Mouse (Mus musculus): ENCODE measurements around the gene Snrpd2.
A peak's percentile ranks its signal among the peaks of the same experiment; 100 is the strongest.
"Not testable (repeated sequence)": the region's sequence is repeated elsewhere in the genome, so short reads cannot be mapped to it uniquely, and the experiment has no call there.

The Snrpd2 gene

DNA sequence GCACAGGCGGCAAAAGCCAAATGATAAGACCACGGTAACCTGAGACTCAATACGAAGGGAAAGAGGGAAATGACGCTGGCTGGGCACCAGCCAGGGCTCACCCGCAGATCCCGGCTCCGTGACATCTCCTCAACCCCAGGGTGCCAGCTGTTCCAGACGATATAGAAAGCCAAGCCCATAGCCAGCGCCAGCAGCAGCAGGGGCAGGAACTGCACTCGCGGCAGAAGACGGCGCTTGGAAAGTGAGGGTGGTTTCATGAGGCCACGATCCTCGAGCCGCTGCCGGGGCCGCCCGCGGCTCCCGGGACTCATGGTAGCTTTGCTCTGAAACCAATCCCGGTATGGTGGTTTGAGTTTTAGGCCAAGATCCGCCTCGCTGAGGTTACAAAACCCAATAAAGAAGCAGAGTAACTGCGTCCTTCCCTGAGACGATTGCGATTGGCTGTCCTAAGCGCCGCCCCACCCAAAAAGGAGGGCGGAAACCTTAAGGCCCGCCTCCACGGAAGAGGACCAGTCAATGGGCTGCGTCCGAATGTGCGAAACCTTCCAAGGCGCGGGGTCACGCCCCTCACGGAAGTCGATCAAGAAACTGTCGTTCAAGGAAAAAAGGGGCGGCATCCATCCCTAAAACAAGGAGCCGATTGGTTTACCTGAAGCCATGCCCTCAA lies 514 bp upstream of the Snrpd2 start, which contains the start of gene Qpctl:
Qpctl (minus strand) TSS at position 417 of the 667 bp plus-strand sequence.
- DNase-seq (ENCODE audit: low read depth, low spot score), result peak; percentile 96

GRCm38 (mm10) chr7:19151121-19151520 lies 1.6 kb downstream of the Snrpd2 start:
- DNase-seq (ENCODE audit: low read depth, low spot score), result not testable (repeated sequence)

DNA sequence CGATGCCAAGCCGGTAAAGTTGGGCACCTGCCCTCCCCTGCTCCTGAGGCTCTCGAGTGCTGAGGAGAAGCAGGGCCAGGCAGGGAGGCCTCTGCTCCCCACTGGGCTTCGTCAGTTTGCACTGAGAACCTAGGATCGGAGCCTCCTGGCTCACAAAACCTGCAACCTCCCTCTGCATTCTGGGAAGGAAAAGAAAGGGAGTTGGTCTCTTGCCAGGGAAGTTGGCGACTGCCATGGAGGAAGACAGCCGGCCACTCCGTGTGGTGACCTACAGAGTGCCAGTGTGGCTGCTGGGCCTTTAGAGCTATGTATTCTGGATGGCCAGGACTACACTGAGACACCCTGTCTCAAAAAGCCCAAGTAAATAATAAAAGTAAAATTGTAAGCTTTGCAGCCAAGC lies 5.3 kb downstream of the Snrpd2 start:
- DNase-seq (ENCODE audit: low read depth, low spot score), result no peak

GRCm38 (mm10) chr7:19155825-19156475 lies 6.4 kb downstream of the Snrpd2 start:
- no peak for DNase-seq (ENCODE audit: low read depth, low spot score)

DNA sequence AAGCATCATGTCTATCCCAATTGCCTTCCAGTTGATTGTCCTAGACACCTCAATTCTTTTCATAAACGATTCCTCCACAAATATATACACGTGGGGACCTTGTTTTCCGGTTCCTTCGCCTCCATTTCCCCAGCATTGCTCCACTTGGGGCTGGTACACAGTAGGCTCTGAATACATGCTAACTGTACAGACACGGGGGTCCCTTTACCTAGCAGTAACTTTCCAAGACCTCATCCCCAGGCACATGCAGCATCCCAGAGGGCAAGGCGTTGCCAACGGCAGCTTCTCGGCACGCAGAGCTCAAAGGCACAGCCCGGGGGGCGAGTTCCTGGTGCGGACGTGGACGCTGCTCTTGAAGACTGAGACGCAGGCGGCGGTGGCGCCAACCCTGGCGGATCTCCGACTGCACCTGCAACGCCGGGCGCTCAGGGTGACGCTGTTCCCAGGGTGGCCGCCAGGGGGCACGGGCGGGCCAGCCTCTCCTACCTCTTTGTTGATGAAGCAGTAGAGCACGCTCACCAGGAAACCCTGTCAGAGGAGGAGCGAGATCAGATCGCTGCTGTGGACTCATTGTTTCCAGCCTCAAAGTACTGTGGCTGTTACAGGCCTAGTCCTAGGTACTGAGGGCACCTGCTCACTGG lies 7.8 kb downstream of the Snrpd2 start:
- DNase-seq (ENCODE audit: low read depth, low spot score), result peak; percentile 72

DNA sequence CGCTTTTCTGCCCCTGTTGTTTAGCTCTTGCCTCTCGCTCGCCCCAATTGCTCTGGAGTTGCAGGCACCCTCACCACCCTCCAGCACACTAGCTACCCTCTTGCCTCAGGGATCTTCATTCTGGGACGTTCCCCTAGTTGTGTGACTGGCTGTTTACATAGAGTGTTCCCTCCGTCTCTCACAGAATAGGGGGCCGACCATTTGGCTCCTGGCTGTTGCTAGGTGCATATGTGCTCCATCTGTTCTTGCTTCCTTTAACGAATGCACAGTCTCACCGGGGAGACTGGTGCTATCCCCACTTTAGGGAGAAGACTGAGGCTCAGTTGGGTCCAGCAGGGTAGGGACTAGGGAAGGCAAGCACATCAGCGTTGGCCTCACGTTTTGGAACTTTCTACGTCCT lies 9.1 kb downstream of the Snrpd2 start:
- no peak for DNase-seq (ENCODE audit: low read depth, low spot score)

DNA sequence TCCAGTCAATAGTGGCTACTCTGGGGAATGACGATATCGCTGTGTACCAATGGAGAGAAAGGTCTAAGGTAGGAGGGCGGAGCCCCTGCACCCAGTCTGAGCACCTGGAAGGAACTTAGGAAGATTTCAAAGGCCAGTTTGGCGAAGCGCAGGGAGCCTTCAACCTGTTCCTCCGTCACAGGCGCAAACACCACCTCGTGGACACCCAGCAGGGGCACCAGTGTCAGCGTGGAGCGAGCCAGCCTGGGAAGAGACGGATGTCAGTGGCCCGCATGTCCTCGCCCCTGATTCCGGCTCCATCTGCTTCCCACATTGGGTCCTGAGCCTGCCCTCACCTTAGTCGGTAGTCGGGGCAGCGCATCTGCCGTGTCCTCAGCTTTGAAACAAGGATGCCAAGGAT lies 9.9 kb downstream of the Snrpd2 start:
- no peak for DNase-seq (ENCODE audit: low read depth, low spot score)

- no peak for DNase-seq (ENCODE audit: low read depth, low spot score)
These were observed 10.6 kb downstream of the Snrpd2 start for GRCm38 (mm10) chr7:19160115-19160514.

GRCm38 (mm10) chr7:19162928-19163327 lies 13.4 kb downstream of the Snrpd2 start:
- no peak for DNase-seq (ENCODE audit: low read depth, low spot score)

- DNase-seq (ENCODE audit: low read depth, low spot score), result no peak
These were observed 14.2 kb downstream of the Snrpd2 start for GRCm38 (mm10) chr7:19163752-19164151.

DNA sequence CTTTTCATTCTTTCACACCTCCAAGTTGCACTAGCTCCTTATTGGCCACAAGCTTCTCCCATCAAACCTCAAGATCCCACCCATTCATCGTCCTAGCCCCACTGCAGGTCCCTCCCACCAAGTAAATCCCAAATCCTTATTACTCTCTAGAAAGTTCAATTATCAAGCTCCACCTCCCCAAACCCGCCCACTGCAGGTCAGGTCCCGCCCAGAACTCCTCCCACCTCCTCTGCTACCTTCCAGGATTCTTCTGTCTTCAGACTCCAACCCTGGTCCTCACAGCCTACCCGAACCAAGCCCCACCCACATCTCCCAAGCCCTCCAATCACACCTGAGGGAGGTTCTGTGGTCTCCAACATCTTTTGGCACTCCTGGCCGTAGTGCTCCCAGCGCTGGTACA lies 14.7 kb downstream of the Snrpd2 start:
- no peak for DNase-seq (ENCODE audit: low read depth, low spot score)

DNA sequence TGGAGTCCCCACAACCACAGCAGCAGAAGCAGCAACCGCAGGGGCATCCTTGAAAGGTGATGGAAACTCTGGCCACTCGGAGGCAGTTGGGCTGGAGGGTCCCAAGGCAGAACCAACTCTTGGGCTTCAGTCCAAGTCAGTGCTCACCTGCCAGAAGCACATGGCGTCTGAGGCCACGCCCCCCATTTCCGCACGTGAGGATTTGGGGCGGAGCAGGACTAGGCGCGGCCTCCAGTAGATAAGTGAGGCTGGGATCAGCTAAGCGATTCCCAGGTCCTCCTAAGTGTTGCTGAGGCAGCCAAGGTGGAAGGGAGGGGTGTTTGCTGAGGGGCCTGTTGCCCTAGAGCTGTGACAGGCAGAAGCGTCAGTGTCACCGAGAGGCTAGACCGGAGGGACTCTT lies 15.5 kb downstream of the Snrpd2 start:
- DNase-seq (ENCODE audit: low read depth, low spot score), result no peak

DNA sequence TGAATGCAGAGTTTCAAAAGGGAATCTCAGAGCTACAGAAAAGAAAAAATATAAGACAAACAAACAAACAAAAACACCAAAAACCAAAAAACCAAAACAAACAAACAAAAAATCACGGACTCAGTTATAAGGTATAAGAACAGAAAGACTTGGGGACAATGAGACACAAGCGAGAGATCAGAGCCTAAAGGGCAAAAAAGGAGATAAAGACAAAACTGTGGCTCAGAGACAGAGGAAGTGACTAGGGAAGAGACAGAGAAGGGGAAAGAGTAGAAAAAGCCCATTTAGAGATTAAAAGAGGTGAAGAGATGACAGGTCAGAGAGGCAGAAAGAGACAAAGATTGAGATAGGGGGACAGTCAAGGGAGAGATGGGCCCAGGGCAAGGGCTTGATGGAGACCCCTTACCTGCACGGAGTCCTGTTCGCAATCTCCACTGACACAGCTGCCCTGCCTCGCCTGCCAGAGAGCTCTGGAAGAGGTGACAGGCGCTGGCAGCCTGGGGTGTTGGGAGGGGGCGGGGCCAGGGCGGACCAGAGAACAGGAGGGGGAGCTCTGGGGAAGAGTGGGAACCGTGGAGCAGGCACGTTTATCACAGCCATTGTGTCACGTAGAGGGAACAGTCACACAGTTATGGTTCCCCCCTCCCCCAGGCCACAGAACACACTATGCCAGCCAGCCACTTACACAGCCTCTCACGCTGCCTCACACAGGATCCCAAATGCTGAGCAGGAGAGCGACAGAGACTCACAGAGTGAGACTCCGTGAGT lies 16.3 kb downstream of the Snrpd2 start, which contains the start of gene Gipr:
Gipr (minus strand) TSS at position 472 of the 768 bp plus-strand sequence.
- DNase-seq (ENCODE audit: low read depth, low spot score), result no peak

DNA sequence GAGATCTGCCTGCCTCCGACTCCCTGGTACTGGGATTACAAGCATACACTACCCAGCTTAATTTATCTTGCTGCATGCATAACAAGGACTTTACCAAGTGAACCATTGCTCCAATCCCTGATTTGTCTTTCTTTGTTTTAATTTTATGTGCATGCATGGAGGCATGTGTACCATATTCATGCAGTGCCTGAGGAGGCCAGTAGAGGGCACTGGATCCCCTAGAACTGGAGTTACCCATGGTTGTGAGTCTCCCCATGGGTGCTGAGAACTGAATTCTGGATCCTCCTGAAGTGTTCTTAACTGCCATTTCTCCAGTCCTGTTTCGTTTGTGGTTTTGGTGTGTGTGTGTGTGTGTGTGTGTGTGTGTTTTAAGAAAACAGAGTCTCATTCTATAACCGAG lies 17.5 kb downstream of the Snrpd2 start:
- no peak for DNase-seq (ENCODE audit: low read depth, low spot score)

DNA sequence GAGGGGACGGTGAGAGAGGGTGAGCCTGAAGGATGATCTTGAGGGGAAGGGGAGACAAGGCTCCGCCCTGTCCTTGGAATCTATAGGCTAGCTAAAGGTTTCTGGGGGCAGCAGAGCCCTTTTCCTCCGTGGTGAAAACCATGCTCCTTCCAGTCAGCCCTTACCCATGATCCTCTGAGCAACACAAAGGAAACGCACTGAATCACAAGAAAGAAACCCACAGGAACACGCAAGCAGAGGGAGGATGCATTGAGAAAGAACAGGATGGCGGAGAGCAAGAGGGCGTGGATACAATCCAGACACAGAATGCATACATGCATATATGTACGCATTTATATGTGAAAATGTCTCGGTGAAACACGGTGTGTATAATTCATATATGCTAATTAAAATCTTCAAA lies 20.0 kb downstream of the Snrpd2 start:
- DNase-seq (ENCODE audit: low read depth, low spot score), result no peak

- DNase-seq (ENCODE audit: low read depth, low spot score), result no peak
These were observed 20.6 kb downstream of the Snrpd2 start for GRCm38 (mm10) chr7:19170142-19170541.

DNA sequence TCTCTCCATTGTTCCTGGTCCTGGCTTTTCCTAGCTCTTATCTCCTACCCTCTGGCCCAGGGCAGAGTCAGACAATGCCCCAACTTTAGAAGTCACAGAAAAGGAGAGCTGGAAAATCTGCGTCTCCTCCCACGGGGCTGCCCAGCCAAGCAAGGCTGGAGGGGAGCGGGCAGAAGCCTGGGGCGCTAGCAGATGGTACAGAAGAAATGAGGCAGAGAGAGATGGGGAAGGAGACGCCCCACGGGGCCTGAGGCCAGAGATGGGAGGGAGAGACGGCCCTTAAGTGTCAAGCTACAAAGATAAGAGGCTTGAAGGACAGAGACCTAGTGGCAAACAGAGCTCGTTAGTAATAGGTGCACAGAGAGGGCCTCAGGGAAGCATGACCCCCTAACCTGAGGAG lies 22.3 kb downstream of the Snrpd2 start:
- no peak for DNase-seq (ENCODE audit: low read depth, low spot score)

DNA sequence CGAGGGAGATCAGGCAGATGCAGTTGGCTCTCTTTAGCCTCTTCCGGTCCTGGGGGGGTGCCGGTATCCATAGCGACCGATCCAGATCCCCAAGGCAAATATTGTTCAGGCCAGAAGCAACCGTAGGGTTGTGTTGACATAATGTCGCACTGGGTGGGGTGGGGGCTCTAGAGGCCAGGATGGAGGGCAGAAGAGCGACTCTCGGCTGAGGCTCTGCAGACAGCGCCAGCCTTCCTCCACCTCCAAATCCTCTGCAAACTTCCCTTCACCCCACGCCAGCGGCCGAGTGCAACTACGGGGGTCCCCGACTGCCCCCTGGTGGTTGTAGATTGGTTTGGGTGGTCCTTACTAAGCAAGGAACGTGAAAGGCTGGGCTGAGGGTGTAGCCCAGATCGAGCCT lies 23.4 kb downstream of the Snrpd2 start:
- DNase-seq (ENCODE audit: low read depth, low spot score), result peak; percentile 72

DNA sequence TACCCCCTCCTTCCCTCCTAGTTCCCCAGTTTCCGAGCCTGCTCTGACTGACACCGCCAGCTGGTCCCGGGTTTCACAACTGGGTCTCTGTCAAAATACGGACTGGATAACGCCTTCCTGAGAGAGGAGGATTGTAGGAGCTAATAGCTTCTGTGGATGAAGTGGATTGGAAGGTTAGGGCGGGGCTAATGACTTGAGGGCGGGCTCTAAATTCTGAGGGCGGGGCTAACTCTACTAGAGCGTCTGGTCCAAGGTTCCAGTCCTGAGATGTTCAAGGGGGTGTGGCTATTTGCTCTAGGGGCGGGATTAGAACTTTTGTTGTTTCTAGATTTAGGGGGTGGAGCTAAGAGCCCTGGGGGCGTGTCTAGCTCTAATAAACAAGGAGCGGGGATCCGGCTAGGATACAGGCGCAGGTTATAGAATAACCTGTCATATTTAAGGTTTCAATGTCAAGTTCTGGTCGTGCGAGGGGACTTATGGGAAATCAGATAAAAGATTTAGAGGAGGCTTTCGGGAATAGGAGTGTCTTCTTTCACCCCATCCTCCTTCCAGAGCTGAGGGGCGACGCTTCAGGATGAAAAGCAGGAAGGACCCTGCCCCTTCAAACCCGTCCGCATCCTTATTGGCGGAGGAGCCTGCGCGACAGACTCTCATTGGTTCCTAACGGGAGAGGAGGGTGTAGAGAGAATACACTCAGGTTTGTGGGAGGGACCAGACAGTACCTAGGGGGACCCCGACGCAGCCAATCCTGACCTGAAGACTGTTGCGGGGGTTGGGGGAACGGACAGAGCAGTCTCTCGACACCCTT lies 26.4 kb downstream of the Snrpd2 start, which contains the start of gene Eml2:
Eml2 (plus strand) TSS at position 714 of the 808 bp plus-strand sequence.
- DNase-seq (ENCODE audit: low read depth, low spot score), result peak; percentile 75

- DNase-seq (ENCODE audit: low read depth, low spot score), result no peak
These were observed 27.0 kb downstream of the Snrpd2 start for GRCm38 (mm10) chr7:19176516-19176947.

GRCm38 (mm10) chr7:19177216-19177615 lies 27.7 kb downstream of the Snrpd2 start:
- no peak for DNase-seq (ENCODE audit: low read depth, low spot score)
